Mouse (Mus musculus): ENCODE measurements around the gene Tbx4.
A peak's percentile ranks its signal among the peaks of the same experiment; 100 is the strongest.

The Tbx4 gene

DNA sequence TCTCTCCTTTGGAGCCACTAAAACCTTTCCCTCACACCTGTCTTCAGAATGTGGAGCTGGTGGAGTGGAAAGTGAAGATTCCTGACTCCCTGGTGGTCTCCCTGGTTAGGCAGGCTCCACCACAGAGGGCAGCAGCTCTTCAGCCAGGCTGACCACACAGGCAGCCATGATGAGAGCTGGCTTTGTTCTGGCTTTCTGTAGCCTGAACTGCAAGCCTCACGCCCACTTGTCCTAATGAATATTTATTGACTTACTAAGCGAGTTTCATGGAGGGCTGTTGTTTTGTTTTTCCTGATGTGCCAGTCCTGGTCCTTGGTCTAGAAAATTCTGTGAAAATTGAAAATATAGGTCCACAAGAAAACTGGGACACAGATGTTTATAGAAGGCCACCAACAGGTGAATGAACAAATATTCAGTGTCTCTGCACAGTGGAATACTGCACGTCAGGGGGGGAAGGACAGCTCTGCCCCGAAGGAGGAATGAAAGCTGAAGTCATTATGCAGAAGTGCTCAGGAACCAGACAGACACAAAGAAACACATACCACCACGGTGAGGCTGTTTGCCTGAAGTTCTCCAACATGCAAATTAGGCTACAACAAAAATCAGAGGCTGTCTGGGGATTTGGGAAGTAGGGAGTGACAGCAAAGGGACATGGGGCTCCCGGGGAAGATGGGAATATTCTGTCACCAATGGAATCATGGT, 28.1 kb upstream of the Tbx4 start:
- DNase-seq (ENCODE audit: low spot score) = no peak

DNA sequence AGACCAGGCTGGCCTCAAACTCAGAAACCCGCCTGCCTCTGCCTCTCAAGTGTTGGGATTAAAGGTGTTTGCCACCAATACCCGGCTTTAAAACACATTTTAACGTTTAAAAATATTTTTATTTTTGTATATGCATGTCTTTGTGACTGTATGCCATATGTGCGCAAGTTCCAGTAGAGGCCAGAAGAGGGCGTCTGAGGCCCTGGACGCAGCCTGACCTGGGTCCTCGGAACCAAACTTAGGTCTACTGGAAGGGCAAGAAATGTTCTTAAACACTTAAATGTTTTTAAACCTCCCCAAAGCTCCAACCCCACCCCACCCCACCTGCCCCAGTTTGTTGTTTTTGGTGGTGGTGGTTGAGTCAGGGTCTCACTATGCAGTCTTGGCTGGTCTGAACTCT, 21.9 kb upstream of the Tbx4 start:
- no peak for DNase-seq (ENCODE audit: low spot score)

DNA sequence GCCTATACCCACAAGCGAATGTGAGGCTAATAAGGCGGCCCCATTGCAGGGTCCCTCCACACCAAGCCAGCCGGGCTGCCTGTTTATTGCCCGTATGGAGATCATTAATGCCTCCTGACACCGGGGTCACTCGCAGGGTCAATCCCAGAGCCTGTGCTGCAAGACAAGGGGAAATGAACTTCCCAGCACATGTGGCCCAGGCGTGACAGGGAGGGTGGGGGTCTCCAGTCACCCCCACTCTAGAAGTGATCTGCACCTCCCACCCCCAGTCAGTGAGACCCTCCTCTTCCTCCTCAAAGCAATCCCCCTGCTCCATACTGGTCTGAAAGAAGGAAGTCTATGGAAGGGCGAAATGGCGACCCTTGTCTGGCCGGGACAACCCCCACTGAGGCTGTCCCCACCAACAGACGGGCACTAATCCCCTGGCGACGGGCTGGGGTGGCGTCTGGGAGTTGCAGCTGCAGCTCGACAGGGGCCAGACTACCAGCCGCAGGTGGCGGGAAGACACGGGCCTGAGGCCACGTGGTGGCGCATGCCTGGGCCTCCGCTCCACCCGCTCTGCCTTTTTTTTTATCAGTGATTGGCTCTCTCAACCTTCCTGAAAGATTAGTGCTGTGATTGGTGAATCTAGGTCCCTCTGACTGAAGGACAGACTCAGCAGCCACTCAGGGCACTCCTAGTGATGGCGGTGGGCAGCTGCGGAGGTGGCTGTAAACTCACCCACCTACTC, 10.0 kb upstream of the Tbx4 start:
- DNase-seq (ENCODE audit: low spot score) = no peak

DNA sequence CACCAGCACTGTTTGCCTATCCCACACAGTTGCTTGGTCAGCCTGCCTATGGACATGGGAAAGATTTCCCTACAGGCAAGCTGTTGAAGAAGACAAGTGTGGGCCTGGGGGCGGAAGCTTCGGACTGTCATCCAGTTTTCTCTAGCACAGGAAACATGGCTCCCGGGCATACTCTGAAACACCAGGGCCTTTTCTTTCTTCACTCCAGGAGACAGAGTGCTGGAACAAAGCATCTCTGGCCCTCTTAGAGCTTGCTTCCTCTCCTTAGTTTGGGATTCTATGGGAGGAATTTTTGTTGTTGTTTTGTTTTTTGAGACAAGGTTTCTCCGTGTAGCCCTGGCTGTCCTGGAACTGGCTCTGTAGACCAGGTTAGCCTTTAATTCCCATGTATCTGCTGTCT, 1.7 kb upstream of the Tbx4 start:
- no peak for DNase-seq (ENCODE audit: low spot score)

DNA sequence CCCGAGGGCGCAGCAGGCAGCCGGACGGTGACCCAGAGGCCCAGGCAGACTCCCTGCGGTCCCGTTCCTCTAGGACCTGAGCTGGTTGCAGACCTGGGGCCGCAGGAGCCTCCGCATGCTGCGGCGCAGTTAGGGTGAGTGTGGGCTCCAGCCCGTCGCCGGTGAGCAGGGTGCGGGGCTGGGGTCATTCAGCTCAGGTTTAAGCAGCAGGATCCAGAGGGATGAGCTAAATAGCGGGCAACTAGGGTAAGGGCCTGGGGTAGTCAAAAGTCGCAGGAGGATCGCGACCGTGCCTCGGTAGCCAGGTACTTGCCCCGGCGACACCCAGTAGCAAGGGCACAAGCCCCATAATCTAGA, 185 bp downstream of the Tbx4 start:
- DNase-seq (ENCODE audit: low spot score) = no peak

DNA sequence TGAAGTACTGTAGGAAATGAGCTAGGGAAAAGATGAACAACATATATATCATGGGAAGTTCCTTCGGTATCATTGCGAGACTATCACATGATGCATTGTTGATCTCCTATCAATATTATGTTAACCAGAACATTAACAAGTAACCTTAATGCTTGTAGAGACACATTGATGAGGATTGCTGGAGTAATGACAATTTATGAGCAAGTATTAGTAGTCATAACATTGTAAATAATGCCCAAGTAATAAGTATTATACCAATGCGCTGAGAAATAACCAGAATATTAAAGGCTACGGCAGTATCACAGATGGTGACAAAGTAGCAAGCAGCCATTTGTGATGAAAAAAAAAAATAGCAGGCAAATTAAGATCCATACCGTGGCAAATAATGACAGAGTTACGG, 1.1 kb downstream of the Tbx4 start:
- DNase-seq (ENCODE audit: low spot score) = no peak

DNA sequence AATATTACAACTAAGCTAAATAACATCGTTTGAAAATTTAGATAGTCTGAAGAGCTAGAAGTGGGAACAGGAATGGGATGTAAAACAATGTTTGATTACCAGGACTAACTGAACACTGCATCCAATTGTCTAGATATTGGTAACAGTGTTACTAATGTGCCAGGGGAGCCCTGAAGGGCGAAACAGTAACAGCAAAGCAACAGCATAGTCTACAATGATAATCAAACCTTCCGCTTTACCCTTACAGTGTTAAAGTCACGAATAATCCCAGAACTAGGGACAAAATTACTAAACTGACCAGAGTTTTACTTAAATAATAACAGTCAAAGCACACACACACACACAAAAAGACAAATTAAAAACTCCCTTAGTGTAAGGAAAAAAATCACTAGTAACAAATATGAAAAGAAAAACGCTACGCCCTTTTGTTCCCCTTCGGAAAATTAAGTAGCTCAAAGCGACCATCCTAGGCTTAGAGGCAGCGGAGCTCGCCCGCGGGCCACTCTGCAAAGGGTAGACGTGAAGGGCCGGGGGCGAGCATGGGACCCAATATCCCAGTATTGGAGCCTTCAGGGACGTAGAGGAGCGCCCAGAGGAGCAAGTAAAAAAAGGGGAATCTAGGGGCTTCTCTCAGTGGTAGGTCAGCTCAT, 1.7 kb downstream of the Tbx4 start:
- no peak for DNase-seq (ENCODE audit: low spot score)

DNA sequence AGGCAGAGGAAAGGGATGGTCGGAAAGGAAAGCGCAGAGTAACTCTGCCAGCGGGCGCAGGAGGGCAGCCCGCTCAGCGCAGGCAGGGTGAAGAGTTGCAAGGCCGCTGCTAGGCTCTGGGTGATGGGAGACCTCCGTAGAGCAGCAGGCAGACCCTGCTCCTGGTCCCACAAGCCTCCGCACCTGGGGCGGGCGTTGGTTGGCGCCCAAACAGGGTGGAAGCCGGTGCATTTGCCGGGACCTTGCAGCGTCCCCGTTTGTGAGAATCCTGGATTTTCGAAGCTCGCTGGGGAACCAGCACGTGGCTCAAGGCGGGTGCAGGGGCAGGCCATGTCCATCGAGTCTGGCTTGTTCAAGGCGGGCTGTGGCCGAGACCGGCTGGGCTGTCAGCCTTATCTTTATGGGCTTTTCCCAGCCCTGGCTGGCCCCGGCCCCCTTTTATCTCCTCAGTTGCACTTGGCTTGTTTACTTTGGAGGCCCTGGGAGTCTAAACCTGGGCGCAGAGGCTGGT, 2.3 kb downstream of the Tbx4 start:
- peak; percentile 16 for DNase-seq (ENCODE audit: low spot score)

DNA sequence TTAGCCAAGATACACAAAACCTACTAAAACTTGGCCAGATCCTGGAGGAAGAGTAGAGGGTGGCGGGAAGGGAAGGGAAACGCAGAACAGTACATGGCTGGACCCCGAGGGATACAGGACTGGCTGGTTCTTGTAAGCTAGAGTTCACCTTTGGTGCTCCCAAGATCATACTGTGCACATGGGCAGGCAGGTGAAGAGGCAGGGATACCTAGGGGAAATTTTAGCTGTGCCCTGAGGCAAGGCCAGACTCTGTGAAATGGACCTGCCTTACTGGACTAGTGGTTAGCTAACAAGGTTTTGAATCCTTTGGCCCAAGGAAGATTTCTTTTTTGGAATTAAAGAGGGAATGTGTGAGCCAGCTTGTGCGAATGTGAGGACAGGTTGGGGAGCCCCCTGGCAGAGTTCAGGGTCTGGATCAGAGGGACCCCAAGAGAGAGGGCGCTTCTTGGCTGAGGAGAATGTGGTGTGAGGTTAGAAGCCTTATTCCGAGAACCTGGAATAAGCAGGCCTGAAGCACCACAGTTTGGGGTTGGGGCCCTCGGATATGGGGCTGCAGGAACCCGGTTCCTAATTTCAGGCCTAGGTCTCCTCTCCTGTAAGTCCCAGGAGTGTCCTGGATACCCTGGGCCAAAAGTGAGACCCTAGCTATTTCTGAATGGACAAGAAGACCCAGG, 3.0 kb downstream of the Tbx4 start:
- DNase-seq (ENCODE audit: low spot score) = no peak

DNA sequence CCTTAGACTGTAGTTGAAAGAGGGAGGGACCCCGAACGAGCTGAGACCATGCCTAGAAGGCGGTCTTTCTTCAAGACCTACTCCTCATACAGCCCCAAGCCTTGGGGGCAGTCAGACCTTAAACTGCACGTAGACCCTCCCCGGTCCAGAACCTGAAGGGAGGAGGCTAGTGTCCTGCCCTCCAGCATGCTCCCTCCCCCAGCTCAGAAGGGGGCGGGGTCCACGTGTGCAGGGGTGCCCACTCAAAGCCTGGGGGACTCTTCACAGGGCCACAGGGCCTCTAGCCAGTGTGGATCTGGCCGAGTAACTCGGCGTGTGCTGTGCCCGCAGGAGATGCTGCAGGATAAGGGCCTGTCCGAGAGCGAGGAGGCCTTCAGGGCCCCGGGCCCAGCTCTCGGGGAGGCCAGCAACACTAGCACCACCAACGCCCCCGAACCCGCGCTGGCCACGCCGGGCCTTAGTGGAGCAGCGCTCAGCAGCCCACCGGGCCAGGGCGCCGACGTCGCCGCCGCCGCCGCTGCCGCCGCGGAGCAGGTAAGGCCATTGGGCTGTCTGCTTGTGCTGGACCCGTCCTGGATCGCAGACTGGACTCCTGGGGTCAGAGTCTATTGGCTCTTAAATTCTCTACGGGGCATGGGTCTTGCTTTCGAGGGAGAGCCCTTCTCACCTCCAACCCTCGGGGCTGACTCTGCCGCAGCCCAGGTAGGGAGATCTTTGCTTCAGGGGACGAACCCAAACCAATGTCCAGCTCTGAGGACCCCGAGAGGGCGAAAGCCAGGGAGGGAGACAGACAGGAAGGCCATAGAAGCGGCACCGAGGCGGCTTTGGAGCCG, 3.7 kb downstream of the Tbx4 start:
- DNase-seq (ENCODE audit: low spot score) = no peak

DNA sequence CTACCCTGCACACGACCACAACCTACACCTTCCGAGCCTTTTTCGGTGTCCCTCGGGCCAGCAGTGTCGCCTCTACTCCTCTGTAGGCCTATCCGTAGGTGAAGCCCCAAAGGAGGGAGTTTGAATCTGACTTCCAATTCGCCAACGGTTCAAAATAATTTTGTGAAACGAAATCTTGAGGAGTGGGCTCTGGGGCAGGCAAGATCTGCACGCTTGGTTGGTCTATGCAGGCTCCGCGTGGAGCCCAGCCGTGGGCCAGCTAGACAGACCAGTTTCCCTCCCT, 4.3 kb downstream of the Tbx4 start:
- DNase-seq (ENCODE audit: low spot score) = no peak

DNA sequence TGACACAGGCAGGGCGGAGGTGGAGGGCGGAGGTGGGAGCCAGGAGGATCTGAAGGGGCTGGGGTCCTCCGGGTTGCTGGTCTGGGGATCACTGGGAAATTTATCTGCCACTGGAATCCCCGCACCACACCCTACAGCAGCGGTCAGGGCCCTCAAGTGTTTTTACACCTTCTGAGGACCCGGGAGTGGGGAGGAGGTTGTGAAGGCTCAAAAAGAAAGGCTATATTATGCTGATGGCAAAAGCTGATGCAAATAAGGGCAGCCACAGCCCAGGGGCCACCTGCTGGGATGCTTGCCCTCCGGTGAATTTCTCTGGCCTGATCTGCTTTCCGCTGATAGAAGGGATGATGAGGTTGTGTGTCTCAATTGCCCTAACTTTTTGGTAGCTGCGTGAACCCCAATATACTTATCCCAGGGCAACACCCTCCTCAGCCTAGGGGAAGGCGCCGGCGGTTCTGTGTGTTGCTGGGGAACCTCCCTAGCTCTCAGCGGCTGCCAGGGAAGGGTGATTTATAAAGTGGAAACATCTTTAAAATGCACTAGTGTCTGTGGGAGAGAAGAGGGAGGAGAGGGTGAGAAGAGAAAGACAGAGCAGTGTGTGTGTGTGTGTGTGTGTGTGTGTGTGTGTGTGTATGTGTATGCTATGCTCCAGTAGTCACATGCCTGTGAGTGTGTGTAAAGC, 4.9 kb downstream of the Tbx4 start:
- DNase-seq (ENCODE audit: low spot score) = no peak

DNA sequence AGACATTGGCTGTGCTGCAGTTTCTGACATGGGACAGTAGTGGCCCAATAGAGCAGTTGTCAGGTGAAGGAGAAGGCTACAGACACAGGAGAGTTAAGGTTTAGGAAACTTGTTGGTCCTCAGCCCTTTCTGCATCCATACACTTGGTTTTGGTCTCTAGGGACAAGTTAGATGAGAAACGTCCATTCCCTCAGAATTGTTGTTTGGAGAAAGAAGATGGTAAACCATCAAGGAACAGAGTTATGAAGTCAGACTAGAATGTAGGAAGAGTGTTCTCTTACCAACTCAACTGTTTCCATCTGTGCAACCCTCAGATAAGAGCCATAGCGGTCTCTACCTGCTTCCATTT, 5.4 kb downstream of the Tbx4 start:
- no peak for DNase-seq (ENCODE audit: low spot score)

DNA sequence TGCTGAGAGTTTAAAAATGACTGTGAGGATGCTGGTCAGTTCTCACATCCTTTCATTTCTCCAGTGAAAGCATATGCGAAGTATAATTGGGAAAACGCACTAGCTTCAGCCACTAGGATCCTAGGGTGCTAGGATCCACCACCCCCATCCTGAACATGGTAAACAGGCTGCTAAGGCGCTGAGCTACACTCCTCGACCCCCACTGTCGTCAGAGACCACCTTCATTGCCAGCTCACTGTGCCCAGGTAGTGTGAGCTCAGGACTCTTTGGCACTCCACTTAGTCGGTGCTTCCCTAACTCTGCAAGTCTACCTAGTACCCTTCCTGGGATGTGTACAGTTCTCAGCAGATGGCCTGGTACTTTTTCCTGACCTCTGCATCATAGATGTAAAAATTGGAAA, 6.5 kb downstream of the Tbx4 start:
- no peak for DNase-seq (ENCODE audit: low spot score)

DNA sequence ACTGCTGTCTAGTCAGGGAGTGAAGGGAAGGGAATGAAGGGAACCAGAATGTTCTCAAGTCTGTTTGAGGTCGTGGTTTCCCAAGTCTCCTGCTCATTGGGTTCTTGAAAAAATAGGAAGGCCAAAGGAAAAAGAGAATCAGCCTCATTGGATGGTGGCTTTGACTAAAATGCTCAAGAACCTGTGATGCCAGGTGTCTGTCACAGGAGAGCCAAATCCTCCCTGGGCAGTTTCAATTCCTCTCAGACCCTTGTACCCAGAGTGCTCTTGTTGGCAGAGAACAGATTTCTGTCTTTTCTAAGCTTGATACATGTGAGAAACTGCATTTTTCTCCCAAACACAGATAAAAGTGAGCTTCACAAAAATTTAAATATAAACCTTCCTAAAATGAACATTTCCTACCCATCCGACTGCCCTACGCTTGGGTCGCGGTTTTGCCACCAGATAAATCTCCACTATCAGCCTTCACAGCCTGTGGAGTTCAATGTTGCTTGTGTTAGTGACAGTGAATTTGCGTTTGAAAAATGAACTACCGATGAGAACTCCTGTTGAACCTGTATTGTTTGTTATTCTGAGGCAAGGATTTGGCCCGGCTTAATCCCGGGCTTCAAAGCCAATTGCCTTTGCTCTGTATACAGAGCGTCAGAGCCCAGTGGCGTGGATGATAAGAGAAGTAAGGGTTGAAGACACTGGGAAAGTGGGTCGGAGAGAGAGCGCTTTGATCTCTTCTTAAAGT, 7.3 kb downstream of the Tbx4 start:
- DNase-seq (ENCODE audit: low spot score) = no peak

DNA sequence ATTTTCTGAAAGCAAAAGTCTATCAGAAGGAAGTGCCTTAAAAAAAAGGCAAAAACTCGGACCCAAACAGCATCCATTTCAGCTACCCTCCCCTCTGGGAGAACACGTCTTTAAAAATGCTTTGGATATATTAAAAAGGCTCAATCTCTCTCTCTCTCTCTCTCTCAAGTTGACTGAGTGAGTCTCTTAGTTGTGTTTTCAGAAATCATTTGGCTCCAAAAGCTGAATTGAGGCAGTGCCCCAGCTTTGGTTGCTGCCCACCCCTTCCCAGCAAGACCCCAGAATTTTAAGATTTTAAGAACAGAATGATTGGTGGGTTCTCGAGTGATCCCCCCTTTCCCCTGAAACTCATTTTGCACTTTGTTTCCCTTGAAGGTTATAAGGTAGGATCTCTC, 7.9 kb downstream of the Tbx4 start:
- no peak for DNase-seq (ENCODE audit: low spot score)

DNA sequence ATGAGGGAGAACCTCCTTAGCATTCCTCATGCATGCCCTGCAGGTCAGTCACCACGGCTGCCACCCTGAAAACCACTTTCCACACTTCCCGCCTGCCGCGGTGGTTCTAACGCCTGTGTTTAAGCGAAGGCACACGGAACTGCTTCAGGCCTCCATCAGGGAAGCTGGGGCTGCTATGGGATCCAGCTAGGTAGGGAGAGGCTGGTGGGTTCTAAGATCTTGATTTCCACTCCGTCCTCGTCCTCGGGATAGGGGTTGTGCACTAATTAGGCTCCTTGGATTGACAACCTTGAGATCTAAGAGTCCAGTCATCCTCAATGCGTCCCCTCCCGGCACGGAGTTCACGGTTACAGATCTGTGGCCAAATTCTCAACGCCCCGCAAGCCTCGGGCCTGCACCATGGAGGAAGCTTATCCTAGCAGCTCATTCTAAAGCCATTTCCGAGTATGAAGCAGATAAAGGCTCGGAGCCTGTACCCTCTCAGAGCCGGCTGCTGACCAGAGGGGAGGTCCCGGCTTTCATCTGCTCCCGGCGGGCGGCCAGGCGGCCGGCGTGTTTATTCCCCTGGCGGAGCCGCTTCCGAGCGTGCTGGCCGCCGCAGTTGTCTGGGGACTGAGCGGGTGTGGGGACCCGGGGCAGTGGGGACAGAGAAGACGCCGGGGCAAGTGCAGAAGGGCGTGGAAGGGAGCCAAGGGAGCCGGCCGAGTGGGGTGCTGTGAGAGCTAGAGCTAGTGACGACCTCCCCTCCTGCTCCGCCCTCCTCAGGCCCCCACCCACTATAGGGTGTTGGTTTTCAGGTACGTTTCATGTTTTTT, 8.7 kb downstream of the Tbx4 start:
- peak; percentile 33 for DNase-seq (ENCODE audit: low spot score)

DNA sequence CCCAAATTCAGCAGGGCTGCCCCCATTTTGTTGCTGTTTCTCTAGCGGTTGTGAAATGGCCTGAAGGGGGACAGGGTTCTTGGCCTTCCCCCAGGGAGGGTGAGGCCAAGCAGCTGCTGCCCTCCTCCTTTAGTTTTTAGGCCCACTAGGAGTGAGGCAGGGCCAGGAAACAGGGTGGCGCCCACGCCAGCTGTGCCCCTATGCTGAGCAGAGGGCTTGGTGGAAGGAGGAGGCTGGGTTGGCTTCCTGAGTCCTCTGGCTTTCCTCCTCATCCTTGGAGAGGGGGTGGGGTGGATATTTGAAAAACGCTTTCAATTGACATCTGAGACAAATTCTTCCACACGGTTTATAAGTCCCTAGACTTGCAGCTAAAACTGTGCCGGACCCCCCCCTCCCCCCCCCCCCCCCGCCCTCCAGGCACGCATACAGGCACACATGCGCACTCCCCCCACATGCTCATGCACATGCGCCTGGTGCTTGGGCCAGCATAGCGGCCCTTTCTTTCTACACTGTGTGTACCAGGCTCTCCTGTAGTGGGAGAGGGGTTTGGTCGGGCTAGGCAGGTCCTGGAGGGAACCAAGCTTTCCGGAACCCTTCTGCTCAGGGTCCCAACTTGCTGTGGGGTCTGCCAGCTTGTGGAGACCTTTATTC, 10.2 kb downstream of the Tbx4 start:
- DNase-seq (ENCODE audit: low spot score) = no peak

DNA sequence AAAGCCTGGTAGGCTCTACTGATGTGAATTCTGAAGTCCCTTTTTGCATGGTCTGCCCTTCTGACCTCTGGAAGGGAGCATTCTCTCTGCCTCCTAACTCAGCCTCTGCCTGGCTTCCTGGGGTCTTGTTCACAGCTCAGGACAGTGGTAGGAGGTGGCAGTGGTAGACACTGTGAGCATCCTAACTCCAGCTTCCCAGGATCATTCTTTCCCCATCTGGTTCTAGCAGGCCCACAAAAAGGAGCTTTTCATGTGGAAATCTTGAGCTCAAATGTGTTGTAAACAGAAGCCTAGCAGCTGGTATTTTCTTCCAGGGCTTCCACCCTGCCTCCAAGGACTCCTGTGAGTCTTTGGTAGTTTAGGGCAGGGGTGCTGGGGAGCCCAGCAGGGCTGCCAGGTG, 14.1 kb downstream of the Tbx4 start:
- DNase-seq (ENCODE audit: low spot score) = no peak

DNA sequence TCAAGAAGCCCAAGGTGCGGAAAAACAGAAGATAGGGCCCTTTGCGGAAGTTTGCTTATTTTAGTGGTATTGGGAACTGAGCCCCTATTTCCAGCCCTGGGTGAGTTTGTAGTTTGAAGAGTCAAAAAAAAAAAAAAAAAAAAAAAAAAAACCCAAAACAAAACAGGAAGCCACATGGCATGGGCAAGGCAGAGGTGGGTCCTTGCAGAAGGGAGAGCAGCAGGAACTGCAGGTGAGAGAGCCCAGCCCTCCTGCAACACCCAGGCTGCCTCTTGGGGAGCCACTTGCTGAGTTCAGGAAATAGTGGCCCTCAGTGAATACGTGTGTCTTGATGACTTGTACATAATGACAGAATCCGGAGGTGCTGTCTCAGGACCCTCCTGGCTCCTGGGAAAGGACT, 23.3 kb downstream of the Tbx4 start:
- DNase-seq (ENCODE audit: low spot score) = no peak

All from urinary bladder, postnatal 14 days (tissue).